Mouse (Mus musculus) lung, postnatal 0 days (tissue): Measurements from ENCODE around the gene Cars2. TPM values are rescaled to one million over a fixed set of nuclear protein-coding genes. Genes with fewer than 3 reads are reported as not detected.
"Not testable (repeated sequence)": the region's sequence is repeated elsewhere in the genome, so short reads cannot be mapped to it uniquely, and the experiment has no call there.

Experiments used
- ATAC-seq: fragments of 200-750 bp; cut with Nextera tagmentation; 2 replicates; pipeline ENCODE4 v1.8.0; 2017; ENCODE audit warnings: moderate library complexity
- DNase-seq: peaks from one replicate; pipeline ENCODE4 v3.0.0-alpha.2; 2016; ENCODE audit warnings: low spot score
- H3K27ac ChIP-seq: fragments of 300-500 bp; sonication (generic); 2 replicates; pipeline ENCODE4 v1.5.1; 2014; ENCODE audit warnings: antibody characterized with exemption, mild to moderate bottlenecking, low read length, mixed read lengths
- H3K27me3 ChIP-seq: fragments of 300-500 bp; sonication (generic); replicated peaks from 2 replicates; pipeline ENCODE4 v1.6.1; 2014; ENCODE audit warnings: low read length, mixed read lengths; ENCODE audit not compliant: insufficient read depth
- H3K36me3 ChIP-seq: fragments of 300-500 bp; sonication (generic); 2 replicates; pipeline ENCODE4 v1.6.1; 2014; ENCODE audit warnings: low read length, mixed read lengths; ENCODE audit not compliant: insufficient read depth
- H3K4me1 ChIP-seq: fragments of 300-500 bp; sonication (generic); 2 replicates; pipeline ENCODE4 v1.6.1; 2014; ENCODE audit warnings: antibody characterized with exemption, low read depth, low read length, mixed read lengths; ENCODE audit not compliant: insufficient read depth
- H3K4me2 ChIP-seq: fragments of 300-500 bp; sonication (generic); replicated peaks from 2 replicates; pipeline ENCODE4 v1.6.1; 2014; ENCODE audit warnings: low read depth, mild to moderate bottlenecking, low read length, moderate library complexity, mixed read lengths
- H3K4me3 ChIP-seq: fragments of 300-500 bp; sonication (generic); 2 replicates; pipeline ENCODE4 v1.5.1; 2014; ENCODE audit warnings: low read depth, low read length
- H3K9ac ChIP-seq: fragments of 300-500 bp; sonication (generic); replicated peaks from 2 replicates; pipeline ENCODE4 v1.6.1; 2014; ENCODE audit warnings: low read depth, mild to moderate bottlenecking
- H3K9me3 ChIP-seq: fragments of 300-500 bp; sonication (generic); 2 replicates; pipeline ENCODE4 v1.6.1; 2016; ENCODE audit warnings: low read length, mixed read lengths
- CTCF ChIP-seq: IDR thresholded peaks from 2 replicates; pipeline ENCODE4 v1.5.1; 2016; ENCODE audit warnings: antibody characterized with exemption, mild to moderate bottlenecking
- EP300 ChIP-seq: IDR thresholded peaks from 2 replicates; pipeline ENCODE4 v1.6.1; 2016; ENCODE audit warnings: antibody characterized with exemption, mild to moderate bottlenecking, control low read depth
- WGBS: fragments of 180-500 bp; shearing (Covaris S2); extraction: QIAGEN DNeasy Blood & Tissue Kit; methylation state at CpG from one replicate; pipeline ENCODE4 v1.1.7; 2014; 5-methylcytosine and 5-hydroxymethylcytosine counted together
- polyA plus RNA-seq: library from polyadenylated mRNA; unstranded; fragments of >200 nt; fragmentation: Nextera tagmentation; extraction: Ambion mirVana; gene quantifications from 2 replicates; pipeline ENCODE4 v1.2.1, GENCODE M21; 2015

The Cars2 gene
- polyA plus RNA-seq, 1 experiment from 2014 or later, result 13.7 TPM

- WGBS, result 79% methylated on average over 14 of the region's 14 CpGs
- no peak for ATAC-seq
- TF ChIP-seq CTCF, result 0 out of 2 replicates have a peak, but pooled peaks have one; percentile 8
- TF ChIP-seq EP300, result no peak
These were observed 44.5 kb downstream of the Cars2 start for GRCm38 (mm10) chr8:11506074-11506473.

GRCm38 (mm10) chr8:11503476-11504232 lies 46.9 kb downstream of the Cars2 start:
- Histone ChIP-seq H3K4me3 (no peak overlapping the region), H3K9me3 (no peaks in the 10 kb centered on the region), H3K27me3 (no peaks in the 10 kb centered on the region), H3K4me1 (no peaks in the 10 kb centered on the region; the same call in 1 of the 2 replicates), H3K9ac (no peak overlapping the region), H3K36me3 (peaks cover 22% of the 10 kb centered on the region), H3K4me2 (no peak overlapping the region), H3K27ac (no peak overlapping the region)
- 84% methylated on average over 13 of the region's 13 CpGs for WGBS
- TF ChIP-seq EP300 (no peak), CTCF (no peak)
- DNase-seq, result no peak
- no peak for ATAC-seq

More at GRCm38 (mm10) chr8:11506074-11506473, 44.5 kb downstream of the Cars2 start:
- Histone ChIP-seq H3K27me3 (no peaks in the 10 kb centered on the region), H3K4me1 (no peaks in the 10 kb centered on the region), H3K9ac (no peak overlapping the region), H3K4me2 (no peak overlapping the region), H3K4me3 (no peak overlapping the region), H3K27ac (no peak overlapping the region), H3K36me3 (peaks cover 35% of the 10 kb centered on the region), H3K9me3 (no peaks in the 10 kb centered on the region)
- DNase-seq, result no peak

GRCm38 (mm10) chr8:11498786-11499485 lies 51.6 kb downstream of the Cars2 start:
- no peak overlapping the region; the same call in 1 of the 2 replicates for H3K4me3 ChIP-seq
- TF ChIP-seq EP300, result peak; percentile 85
- no peak for TF ChIP-seq CTCF
- ATAC-seq (peak; percentile 70), DNase-seq (peak; percentile 80)
- peaks cover 2% of the 10 kb centered on the region; the same call in 1 of the 2 replicates for H3K36me3 ChIP-seq
- H3K4me1 ChIP-seq, result peaks cover 7% of the 10 kb centered on the region; the same call in 1 of the 2 replicates
- H3K9ac ChIP-seq, result no peak overlapping the region
- H3K27ac ChIP-seq, result peak overlapping the region; percentile 87
- H3K27me3 ChIP-seq, result no peaks in the 10 kb centered on the region
- no peaks in the 10 kb centered on the region for H3K9me3 ChIP-seq
- WGBS, result 61% methylated on average over 4 of the region's 4 CpGs
- H3K4me2 ChIP-seq, result peak overlapping the region; percentile 61

- TF ChIP-seq CTCF (no peak), EP300 (no peak; the same call in 1 of the 2 replicates)
- 57% methylated on average over 12 of the region's 12 CpGs for WGBS
- no peaks in the 10 kb centered on the region for H3K9me3 ChIP-seq
- peak overlapping the region; percentile 87 for H3K27ac ChIP-seq
- H3K27me3 ChIP-seq, result no peaks in the 10 kb centered on the region
- peak overlapping the region; percentile 79 for H3K4me3 ChIP-seq
- H3K9ac ChIP-seq, result no peak overlapping the region
- ATAC-seq (no peak), DNase-seq (peak; percentile 53)
- peak overlapping the region; percentile 61 for H3K4me2 ChIP-seq
- peaks cover 7% of the 10 kb centered on the region; the same call in 1 of the 2 replicates for H3K4me1 ChIP-seq
- H3K36me3 ChIP-seq, result no peaks in the 10 kb centered on the region
These were observed 52.3 kb downstream of the Cars2 start for GRCm38 (mm10) chr8:11498281-11498680.

GRCm38 (mm10) chr8:11497017-11497990 lies 53.3 kb downstream of the Cars2 start, which contains the start of gene Naxd:
Gene Naxd (plus strand): TSS chr8:11497506.
- no peaks in the 10 kb centered on the region for H3K36me3 ChIP-seq
- peak within 1 kb of the TSS; percentile 79 for H3K4me3 ChIP-seq
- 6% methylated on average over 66 of the region's 73 CpGs for WGBS
- no peaks in the 10 kb centered on the region for H3K9me3 ChIP-seq
- no peaks in the 10 kb centered on the region for H3K27me3 ChIP-seq
- peak; percentile 97 for DNase-seq
- H3K27ac ChIP-seq, result peak within 1 kb of the TSS; percentile 87
- peak within 1 kb of the TSS; percentile 61 for H3K4me2 ChIP-seq
- peak; percentile 98 for ATAC-seq
- TF ChIP-seq EP300, result peak; percentile 20; the same call in 1 of the 2 replicates
- no peak for TF ChIP-seq CTCF
- H3K9ac ChIP-seq, result peak within 1 kb of the TSS; percentile 79
- peaks cover 7% of the 10 kb centered on the region; the same call in 1 of the 2 replicates for H3K4me1 ChIP-seq

GRCm38 (mm10) chr8:11492340-11492739 lies 58.2 kb downstream of the Cars2 start:
- H3K4me3 ChIP-seq, DNase-seq, H3K4me1 ChIP-seq, H3K27ac ChIP-seq, H3K9ac ChIP-seq, H3K27me3 ChIP-seq, H3K9me3 ChIP-seq, H3K4me2 ChIP-seq, H3K36me3 ChIP-seq, ATAC-seq: not testable (repeated sequence)
- WGBS, result 77% methylated on average over 2 of the region's 2 CpGs
